Mouse (Mus musculus): ENCODE measurements around the gene Zkscan4.
"Not testable (repeated sequence)": the region's sequence is repeated elsewhere in the genome, so short reads cannot be mapped to it uniquely, and the experiment has no call there.

Gene Zkscan4

DNA sequence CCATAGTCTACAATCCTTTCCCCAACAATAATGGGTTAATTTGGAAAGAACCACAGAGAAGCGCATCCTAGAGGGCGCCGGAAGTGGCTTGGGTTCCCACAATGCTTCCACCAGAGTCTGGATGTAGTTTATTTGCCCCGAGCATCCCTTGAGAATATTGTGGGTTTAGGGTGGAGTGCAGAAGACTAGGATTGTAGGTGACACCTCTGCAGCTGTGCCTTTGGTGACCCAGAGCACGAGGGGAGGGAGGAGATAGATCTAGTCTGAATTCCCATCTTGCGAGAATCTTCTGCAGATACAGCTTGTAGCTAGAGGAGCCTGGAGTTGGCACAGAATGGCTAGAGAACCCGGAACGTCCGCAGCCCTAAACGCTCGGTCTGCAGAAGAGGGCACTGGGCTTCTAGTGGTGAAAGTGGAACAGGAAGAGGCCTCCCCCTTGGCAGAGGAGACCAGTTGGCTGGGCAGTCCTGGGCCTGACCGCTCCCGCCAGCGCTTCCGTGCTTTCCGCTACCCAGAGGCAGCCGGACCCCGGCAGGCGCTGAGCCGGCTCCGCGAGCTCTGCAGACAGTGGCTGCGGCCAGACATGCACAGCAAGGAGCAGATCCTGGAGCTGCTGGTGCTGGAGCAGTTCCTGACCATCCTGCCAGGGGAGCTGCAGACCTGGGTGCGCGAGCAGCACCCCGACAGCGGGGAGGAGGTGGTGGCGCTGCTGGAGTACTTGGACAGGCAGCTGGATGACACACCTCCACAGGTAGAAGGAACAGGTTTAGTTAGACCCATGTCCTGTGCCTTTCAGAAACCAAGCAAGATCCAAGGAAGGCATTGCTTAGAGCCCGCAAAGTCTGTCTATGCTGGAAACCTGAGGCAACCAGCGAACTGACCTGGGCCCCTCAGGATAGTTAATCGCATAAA, at the start of gene Zkscan4, which contains the start of gene Gm10065:
Gene Zkscan4 (plus strand): TSS at position 149 of the 912 bp plus-strand sequence.
Gene Gm10065 (minus strand): TSS at position 683 of the 912 bp plus-strand sequence.
- DNase-seq (ENCODE audit: low spot score): not testable (repeated sequence)

DNA sequence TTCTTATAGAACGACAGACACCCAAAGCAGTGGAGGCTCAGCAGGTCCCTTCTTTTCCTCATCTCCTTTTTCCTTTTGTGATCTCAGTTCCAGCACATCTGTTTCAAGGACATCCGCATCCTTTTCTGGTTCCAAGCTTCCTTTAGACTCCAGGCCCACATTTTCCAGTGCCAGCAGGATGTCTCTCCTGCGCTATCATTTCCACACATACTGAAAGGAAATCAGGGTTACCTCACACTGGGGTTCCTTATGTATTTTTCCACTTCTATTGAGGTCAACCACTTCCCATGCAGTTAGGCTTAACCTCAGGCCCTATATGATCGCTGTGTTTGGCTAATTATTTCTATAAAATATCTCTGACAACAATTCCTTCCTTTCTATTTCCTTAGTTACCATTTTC, 43.2 kb upstream of the Zkscan4 start:
- no peak for DNase-seq (ENCODE audit: low spot score)

DNA sequence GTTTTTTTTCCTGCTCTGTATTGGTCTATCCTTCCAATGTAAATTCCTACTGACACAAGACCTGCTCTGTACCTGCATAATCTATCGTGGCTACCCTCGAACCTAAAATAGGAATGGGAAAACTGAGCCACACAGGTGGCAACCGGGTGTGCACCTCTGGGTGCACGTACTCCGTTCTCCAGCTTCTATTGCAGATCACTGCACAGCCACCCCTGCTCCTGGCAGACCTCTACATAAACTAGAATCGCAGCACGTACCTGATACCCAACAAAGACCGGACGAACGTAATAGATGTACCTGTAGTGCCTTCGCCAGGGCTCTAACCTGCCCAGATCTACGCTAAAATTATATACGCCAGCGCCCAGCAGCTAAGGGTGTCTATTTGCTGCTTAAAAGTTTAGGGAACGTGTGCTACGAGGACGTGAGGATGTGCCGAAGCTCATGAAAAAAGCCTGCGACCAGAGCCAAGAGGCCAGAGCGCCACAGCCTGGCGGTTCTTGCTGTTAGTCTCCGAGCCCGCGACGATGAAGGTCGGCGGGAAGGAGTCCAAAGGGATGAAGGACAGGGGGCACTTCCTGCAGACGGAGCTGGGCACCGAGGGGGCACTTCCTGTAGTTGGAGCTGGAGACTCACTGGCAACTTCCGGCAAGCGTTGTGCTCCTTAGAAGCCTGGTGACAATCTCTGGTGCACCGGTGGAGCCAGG, 38.1 kb upstream of the Zkscan4 start, which contains the start of gene Pgbd1:
Gene Pgbd1 (minus strand): TSS at position 556 of the 704 bp plus-strand sequence.
- peak; percentile 60 for DNase-seq (ENCODE audit: low spot score)

DNA sequence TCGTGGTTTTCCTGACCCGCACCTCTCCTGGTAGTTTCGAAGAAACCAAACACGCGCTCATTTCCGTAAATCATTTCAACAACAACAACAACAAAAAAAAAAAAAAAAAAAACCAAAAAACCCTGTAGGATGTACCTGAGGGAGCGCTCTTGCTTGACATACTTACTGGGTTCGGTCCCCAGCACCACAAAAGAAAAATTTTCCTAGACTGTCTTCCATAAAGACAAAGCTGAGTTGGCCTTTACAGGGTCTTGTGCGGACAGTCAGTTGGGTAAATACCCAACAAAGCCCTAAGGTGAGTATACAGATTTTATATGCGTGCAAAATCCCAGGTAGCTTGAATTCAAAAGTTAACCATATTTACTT, 37.5 kb upstream of the Zkscan4 start:
- DNase-seq (ENCODE audit: low spot score): no peak

DNA sequence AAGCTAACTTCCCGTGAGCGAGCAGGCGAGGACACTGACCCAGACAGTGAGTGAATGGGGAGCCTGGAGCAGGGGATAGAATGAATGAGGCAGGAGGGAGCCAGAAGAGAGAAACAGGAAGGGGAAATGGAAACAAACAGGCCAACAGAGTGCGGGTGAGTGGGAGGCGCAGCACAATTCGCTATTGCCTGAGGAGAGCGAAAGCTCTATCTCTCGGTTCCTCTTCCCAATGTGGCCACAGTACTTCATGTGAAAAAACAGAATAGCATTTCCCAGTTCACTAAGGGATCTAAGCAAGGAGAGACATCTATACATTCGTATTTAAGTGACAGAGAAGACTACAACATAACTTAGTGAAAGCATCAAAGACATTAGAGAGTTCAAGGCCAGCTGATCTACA, 31.9 kb upstream of the Zkscan4 start:
- no peak for DNase-seq (ENCODE audit: low spot score)

DNA sequence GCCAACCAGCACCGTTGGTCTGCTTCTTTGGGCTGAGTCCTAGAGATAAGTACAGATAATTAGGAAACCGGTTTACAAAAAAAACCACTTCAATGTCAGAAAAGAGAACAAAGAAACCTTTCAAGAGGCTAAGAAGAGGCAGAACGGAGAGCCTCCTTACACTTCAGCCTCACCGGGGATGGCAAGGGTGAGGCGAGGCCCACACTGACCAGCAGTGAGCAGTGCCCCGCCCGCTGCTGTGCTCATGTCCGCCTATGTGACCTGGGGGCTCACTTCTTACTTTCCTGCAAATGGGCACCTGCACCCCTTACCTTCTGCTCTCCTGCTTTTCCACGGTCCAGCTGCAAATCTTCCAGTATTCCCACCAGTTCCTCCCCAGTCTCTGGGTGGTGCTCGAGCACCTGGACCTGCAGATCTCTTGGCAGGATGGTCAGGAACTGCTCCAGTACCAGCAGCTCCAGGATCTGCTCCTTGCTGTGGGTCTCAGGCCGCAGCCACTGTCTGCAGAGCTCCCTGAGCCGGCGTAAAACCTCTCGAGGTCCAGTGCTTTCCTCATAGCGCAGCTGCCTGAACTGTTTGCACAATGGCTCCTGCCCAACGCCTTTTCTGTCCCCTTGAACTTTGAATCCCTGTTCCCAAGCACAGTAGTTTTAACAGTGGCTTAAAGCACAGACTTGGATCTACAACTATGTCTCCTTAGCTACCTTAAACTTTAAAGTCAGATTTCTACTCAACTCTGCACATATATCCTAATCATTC, 30.7 kb upstream of the Zkscan4 start:
- DNase-seq (ENCODE audit: low spot score): no peak

DNA sequence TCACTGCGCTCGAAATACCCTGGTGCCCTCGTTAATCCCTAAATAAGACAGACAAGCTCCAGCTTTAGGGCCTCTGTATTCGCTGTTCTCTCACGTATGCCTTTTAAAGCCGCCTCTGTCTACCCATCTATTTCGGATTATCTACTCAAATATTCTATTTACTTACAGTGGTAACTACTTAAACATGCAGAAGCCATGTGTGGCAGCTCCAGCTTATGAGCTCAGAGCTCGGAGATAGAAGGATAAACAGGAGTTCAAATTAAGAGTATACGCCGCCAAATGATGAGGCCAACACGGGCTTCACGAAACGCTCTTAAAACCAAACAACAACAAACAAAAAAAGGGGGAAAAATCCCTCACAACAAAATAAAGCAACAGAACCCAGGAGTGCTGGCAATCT, 25.7 kb upstream of the Zkscan4 start:
- no peak for DNase-seq (ENCODE audit: low spot score)

DNA sequence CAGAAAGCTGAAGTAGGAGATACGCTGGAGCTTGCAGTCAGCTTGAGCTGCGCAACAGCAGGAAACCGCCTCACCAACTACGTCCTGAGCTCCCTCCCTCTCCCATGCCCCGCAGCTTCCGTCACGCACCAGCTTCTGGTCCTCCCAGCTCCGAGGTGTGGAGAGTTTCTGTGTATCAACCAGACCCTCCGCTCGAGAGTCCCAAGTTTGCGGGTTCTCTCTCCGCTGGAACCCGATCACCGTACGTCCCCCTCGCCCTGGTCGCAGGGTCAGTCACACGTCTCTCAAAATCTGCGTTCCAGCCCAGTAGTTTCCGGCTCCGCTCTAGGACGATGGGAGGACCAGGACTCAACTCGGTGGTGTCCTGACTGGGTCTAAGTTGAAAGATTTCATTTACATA, 25.3 kb upstream of the Zkscan4 start, which contains the start of gene Zscan26:
Gene Zscan26 (minus strand): TSS at position 282 of the 400 bp plus-strand sequence.
- peak; percentile 70 for DNase-seq (ENCODE audit: low spot score)

DNA sequence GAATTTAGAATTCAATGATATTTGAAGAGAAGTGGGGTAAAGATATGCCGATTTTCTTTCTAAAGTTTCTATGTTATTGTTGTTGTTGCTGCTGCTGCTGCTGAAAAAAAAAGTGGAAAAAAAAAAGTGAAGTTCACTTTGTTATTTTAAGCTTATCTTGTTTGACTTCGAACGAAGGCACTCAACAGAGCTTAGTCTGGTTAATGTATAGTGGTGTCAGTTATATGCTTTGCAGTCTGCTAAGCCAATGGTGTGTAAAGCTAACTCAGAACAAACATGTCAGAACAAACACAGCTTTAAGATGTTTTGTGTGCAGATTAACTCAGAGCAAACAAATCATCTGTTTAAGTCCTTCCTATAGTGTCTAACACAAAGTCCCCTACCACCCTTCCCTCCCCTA, 24.6 kb upstream of the Zkscan4 start:
- DNase-seq (ENCODE audit: low spot score): no peak

DNA sequence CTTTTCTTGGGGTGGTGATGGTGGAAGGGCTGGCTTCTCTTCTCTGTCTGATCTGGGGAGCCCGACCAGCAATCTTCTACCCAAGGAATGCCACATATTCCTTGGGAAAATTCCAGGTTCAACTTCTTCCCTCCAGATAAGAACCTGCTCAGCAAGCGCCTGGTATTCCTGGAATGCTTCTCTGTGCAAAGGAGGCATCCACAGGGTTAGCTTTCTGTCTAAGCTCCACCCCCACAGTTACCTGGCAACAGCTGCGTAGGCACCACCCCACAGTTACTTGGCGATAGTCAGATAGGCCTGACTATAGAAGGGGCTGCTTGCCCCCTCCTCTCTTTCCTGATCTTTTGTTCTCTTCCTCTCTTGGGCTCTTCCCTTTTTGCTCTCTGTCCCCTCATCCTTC, 22.4 kb upstream of the Zkscan4 start:
- no peak for DNase-seq (ENCODE audit: low spot score)

DNA sequence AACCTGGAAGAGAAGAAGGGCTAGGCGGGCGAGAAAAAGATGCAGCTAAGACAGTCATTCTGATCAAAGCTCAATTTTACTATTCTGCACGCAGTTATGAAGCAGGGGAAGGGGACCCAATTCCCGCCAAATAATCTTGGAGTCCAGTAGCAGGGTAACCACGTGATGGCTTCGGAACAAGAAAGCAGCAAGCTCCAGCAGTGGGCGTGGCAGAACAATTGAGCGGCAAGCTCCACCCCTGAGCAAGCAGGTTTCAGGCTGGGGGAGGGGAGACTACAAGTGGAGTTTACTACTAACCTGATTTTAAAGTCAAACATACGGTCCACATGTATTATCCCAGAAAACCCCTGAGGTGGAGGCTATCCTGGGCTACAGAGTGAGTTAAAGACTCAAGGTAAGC, 16.2 kb upstream of the Zkscan4 start:
- not testable (repeated sequence) for DNase-seq (ENCODE audit: low spot score)

DNA sequence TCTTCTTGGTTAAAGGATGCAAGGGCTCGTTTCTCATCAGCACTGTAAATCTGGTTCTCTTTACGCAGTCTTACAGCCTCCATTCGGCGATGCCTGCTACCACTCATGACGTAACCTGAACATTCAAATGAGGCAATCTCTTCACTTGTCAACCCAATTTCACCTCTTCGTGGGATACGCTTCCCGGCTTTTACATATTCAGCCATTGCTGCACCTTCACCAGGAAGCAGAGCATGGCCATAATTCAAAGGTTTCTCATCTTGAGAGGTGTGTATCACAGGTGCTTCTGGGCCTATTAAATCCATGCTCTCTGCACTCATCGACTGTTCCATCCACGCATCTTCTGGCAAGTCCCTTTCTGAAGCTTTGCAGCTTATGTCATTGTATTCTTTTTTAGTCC, 11.4 kb upstream of the Zkscan4 start:
- no peak for DNase-seq (ENCODE audit: low spot score)

DNA sequence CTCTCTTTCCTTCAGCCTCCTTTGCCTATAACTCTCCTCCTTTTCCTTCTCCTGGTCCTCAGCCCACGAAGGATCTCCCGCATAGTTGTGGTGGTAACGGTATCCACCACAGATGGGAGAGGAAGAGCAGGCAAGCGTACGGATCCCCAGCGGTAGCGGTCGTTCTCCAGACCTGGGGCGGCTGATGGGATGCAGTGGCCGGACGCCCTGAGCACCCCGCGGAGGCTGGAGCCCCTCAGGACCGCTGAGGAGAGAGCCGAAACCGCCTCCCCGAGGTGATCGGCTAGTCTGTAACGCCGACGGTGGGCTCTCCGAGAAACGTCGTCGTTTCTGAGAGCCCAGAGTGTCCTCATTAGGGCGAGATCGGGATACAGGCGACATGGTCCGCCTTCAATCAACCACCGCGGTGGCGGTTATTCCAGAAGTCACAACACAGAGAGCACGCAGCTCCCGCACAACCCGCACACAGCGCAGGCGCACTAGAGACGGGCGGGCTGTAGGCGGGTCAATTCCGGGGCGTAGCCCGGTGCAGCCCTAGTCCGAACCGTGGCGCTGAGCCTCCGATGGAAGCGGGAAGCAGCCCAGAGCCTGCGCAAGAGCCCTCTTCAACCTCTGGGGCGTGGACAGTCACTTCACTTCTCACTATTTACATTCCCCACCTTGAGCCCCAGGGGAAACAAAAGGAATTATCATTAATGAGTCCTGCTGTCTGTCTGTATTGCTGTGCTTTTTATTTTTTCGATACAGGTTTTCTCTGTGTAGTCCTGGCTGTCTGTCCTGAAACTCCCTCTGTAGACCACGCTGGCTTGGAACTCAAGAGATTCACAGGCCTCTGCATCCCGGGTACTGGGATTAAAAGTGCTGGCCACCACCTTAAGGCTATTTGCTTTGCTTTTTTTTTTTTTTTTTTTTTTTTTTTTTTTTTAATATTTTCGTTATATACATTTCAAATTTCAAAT, 10.4 kb upstream of the Zkscan4 start, which contains the start of gene Nkapl:
Gene Nkapl (minus strand): TSS at position 449 of the 959 bp plus-strand sequence.
- DNase-seq (ENCODE audit: low spot score): peak; percentile 42

DNA sequence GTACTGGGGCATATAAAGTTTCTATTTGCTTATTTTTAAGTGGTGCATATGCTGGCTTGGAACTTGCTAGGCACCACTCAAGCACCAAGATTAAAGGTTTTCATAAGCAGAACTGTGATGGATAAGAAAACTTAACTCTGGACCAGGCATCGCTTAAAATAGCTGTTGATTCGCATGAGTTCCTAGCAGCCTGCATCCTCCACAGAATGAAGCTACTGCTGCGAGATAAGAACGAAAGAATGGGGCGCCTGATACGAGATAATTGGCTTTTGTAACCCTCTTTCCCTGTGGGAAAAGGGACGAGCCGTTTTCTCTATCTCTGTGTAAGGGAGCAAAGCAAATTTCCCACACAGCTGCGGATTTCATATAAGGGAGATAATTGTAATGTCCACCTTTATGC, 9.6 kb upstream of the Zkscan4 start:
- no peak for DNase-seq (ENCODE audit: low spot score)

DNA sequence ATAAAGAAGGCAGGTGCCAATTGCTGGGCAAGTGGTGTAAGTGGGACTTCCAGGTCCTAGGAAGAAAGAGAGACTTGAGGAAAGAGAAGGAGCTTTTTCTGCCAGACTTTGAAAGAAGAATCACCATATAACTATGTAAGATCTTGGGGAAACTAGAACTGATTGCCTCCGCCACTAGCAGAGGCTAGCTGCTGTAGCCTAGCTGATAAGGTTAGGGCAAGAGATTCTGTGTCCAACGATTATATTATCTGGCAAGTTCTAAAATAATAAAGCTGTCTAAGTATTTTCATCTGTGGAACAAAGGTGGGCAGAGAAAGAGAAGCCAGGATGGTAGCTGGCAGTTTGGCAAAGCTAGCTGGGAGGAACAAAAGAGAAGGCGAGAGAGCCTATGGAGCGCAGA, 6.3 kb upstream of the Zkscan4 start:
- DNase-seq (ENCODE audit: low spot score): no peak

DNA sequence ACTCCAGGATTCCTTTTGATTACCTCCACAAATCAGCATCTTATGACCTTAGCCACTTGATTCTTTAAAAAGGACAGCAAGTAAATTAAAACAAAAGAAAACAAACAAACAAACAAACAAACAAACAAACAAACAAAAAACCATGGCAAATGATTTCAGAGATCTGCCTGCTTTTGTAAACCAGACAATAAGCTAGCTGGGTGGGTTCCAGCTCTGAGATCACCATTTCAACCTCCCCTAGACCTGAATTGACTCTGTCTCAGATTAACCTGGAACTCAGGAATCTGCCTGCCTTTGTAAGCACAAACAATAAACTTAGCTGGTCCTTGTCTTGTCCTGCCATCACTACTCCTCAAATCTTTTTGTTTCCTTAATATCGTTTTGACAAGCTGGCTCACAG, 8.2 kb downstream of the Zkscan4 start:
- DNase-seq (ENCODE audit: low spot score): no peak

DNA sequence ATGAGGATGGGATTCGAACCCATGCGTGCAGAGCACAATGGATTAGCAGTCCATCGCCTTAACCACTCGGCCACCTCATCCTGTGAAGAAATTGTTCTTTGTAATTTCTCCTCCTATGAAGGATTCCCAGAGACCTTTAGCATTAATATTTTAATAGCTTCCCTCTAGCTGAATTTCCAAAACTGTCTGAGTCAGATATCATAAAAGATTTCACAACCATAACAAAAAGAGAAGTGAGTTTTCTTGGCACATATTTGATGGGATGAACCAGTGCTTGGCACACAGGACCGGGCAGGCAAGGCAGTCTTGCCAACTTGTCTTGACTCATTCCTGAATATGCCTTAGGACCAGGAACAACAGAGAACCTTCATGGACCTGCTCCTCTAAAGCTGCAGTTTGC, 14.1 kb downstream of the Zkscan4 start:
- no peak for DNase-seq (ENCODE audit: low spot score)

DNA sequence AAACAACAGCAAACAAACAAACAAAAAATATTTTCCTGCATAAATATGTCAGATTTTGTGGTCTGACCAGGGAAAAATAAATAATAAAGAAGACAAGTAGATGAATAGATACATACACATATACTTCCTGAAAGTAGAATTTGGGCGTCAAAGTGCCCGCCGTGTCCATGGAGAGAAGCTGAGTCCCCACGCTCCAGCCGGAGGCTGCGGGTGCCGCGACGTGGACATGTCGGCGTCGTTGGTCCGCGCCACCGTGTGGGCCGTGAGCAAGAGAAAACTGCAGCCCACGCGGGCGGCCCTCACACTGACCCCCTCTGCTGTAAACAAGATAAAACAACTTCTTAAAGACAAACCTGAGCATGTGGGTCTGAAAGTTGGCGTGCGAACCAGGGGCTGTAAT, 16.4 kb downstream of the Zkscan4 start, which contains the start of gene AK157302:
Gene AK157302 (plus strand): TSS at position 144 of the 400 bp plus-strand sequence.
- peak; percentile 6 for DNase-seq (ENCODE audit: low spot score)

DNA sequence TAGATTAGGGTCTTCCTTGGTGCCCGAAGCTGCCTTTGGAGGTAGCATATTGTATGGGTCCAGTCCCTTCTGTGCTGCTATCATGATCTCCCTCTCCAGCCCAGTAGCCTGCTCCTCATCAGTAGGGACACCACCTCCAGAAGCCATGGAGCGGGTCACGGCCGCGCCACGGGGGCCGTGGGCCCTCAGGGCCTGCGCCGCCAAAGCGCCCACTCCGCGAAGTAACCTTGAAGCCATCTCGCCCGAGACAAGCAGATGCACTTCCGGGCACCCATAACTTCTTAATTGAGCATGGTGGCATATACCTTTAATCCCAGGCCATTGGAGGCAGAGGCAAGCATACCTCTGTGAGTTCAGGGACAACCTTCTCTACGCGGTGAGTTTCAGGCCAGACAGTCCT, 22.5 kb downstream of the Zkscan4 start, which contains the start of gene Gm11273:
Gene Gm11273 (minus strand): TSS at position 237 of the 400 bp plus-strand sequence.
- DNase-seq (ENCODE audit: low spot score): not testable (repeated sequence)

DNA sequence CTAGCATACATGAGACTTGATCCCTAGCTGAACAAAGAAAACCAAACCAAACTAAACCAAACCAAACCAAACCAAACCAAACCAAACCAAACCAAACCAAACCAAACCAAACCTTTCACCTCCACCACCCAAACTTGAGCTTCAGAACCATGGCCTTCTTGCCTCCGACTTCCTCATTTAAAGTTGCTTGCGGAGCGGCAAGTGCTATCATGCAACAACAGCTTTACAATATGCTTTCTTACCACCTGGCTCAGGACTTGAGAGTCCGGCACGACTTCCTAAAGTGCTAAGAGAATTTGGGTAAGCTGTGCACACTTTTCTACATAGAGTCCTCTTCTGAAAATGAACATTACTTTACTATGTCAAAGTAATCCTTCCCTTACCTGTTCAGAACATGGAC, 23.6 kb downstream of the Zkscan4 start:
- DNase-seq (ENCODE audit: low spot score): no peak

DNA sequence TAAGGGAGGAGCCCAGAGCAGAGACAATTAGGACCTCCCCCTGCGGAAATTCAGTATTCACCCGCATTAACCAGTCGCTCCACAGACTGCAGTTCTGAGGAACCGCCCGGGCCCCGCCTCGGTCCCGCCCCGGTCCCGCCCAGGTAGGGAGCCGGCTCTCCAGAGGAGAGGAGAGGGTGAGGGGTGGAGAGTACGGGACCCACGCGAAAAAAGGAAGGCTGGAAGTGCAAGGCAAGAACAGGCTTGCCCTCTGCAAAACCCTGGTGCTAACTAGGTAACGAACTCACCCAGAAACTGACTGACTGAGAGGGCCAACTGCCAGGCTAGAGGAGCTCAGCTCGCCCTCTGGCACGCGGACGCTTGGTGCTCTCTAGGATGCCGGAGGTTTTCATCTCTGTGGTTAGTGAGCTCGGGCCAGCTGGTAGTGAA, 27.5 kb downstream of the Zkscan4 start:
- peak; percentile 73 for DNase-seq (ENCODE audit: low spot score)
